In genomic region chr14:8095562-8095950, GRCm38 (mm10) we compare ENCODE assay signal across 9 mouse cellular contexts. TPM values are rescaled to one million over a fixed set of nuclear protein-coding genes. Genes with fewer than 3 reads are reported as not detected.
DNase-seq lines count a peak whose midpoint lies in the region; ATAC-seq and TF ChIP-seq lines count a peak whose summit lies in the region.
"Had no signal": no experiment of that assay in that cellular context is flagged by ENCODE, and none has a peak within 500 bp of the region (broad histone marks: within the 10 kb centered on the region; RNA-seq: fewer than 3 reads in every experiment).

No protein-coding gene starts in this region.

- no peak for TF ChIP-seq POLR2A in thymus, adult 2 months (IDR thresholded peaks at IDR 0.05; ENCODE audit: control insufficient read depth, extremely low read depth, insufficient read depth, low read length, poor library complexity)

- H3K4me3 ChIP-seq in left cerebral cortex, adult 2 months = 0 out of 2 replicates have a peak overlapping the region, but pooled peaks have one; percentile 6
- H3K4me3 ChIP-seq in liver, embryonic 12.5 days = no peak overlapping the region
- no peak overlapping the region for H3K4me3 ChIP-seq in stomach, postnatal 0 days (ENCODE audit: low read depth, low read length)
- no peak overlapping the region for H3K4me3 ChIP-seq in midbrain, embryonic 11.5 days (ENCODE audit: low read depth, low read length)
- H3K4me3 ChIP-seq in thymus, adult 2 months (ENCODE audit: control insufficient read depth, insufficient read depth, low read length) = no peak overlapping the region
- H3K4me3 ChIP-seq: myocyte had no signal

- DNase-seq in left cerebral cortex, adult 2 months (ENCODE audit: extremely low spot score in 1 of 2, low spot score in 2 of 2) = no peak
- no peak for DNase-seq in left cerebral cortex, adult 11 months (ENCODE audit: low spot score)
- peak; percentile 52 to 53 for DNase-seq in heart, postnatal 36 days
- DNase-seq in stomach, postnatal 0 days (ENCODE audit: low spot score) = no peak
- DNase-seq in midbrain, embryonic 11.5 days (ENCODE audit: low spot score, missing footprints) = no peak
- no peak for DNase-seq in thymus, adult 2 months
- no peak for DNase-seq in left cerebral cortex, postnatal 4 days

- H3K36me3 ChIP-seq in liver, embryonic 12.5 days = peaks cover 10% of the 10 kb centered on the region
- H3K36me3 ChIP-seq in stomach, postnatal 0 days (ENCODE audit: control insufficient read depth, insufficient read depth, low read length) = no peaks in the 10 kb centered on the region
- no peaks in the 10 kb centered on the region; the same call in 1 of the 2 replicates for H3K36me3 ChIP-seq in midbrain, embryonic 11.5 days (ENCODE audit: control insufficient read depth, insufficient read depth, low read length)
- no peaks in the 10 kb centered on the region for H3K36me3 ChIP-seq in thymus, adult 2 months (ENCODE audit: control insufficient read depth, insufficient read depth, low read length)

- no peak for TF ChIP-seq EP300 in stomach, postnatal 0 days (optimal IDR thresholded peaks at IDR 0.05)

- H3K27ac ChIP-seq in left cerebral cortex, adult 2 months = peak overlapping the region; percentile 19; the same call in 1 of the 2 replicates
- no peak overlapping the region for H3K27ac ChIP-seq in liver, embryonic 12.5 days
- H3K27ac ChIP-seq in stomach, postnatal 0 days (replicated peaks) = peak overlapping the region; percentile 64
- H3K27ac ChIP-seq in midbrain, embryonic 11.5 days (ENCODE audit: low read depth, low read length) = no peak overlapping the region
- H3K27ac ChIP-seq in thymus, adult 2 months (ENCODE audit: control insufficient read depth, insufficient read depth, low read length) = no peak overlapping the region

- intact Hi-C loops in left cerebral cortex, adult 2 months (cut with DNase I) = no loop called here
- intact Hi-C loops in heart, postnatal 36 days (cut with DNase I) = loop anchor here (5.0 kb wide), 1 partner anchor 42 kb away; no protein-coding TSS in a partner anchor
- intact Hi-C loops in left cerebral cortex, postnatal 4 days (cut with DNase I) = loop anchor here (10.0 kb wide), 2 partner anchors 159 to 249 kb away; partner anchors contain the start of gene Acox2

- no peak overlapping the region for H3K9ac ChIP-seq in liver, embryonic 12.5 days
- H3K9ac ChIP-seq in stomach, postnatal 0 days (ENCODE audit: low read length) = no peak overlapping the region
- no peak overlapping the region for H3K9ac ChIP-seq in midbrain, embryonic 11.5 days (ENCODE audit: low read length)

- H3K4me2 ChIP-seq in liver, embryonic 12.5 days = 0 out of 2 replicates have a peak overlapping the region, but pooled peaks have one; percentile 1
- peak overlapping the region; percentile 21; the same call in 1 of the 2 replicates for H3K4me2 ChIP-seq in stomach, postnatal 0 days (replicated peaks; ENCODE audit: low read depth)
- no peak overlapping the region for H3K4me2 ChIP-seq in midbrain, embryonic 11.5 days

- TF ChIP-seq CTCF in left cerebral cortex, adult 2 months (IDR thresholded peaks at IDR 0.05) = no peak
- no peak for TF ChIP-seq CTCF in stomach, postnatal 0 days (IDR thresholded peaks at IDR 0.05; ENCODE audit: low read depth)
- TF ChIP-seq CTCF in thymus, adult 2 months (IDR thresholded peaks at IDR 0.05; ENCODE audit: borderline replicate concordance, control insufficient read depth, extremely low read depth, insufficient read depth, low read length, poor library complexity) = no peak

- 39% methylated on average over 7 of the region's 7 CpGs for WGBS in liver, embryonic 12.5 days (ENCODE audit: insufficient replicate concordance)
- 34% methylated on average over 7 of the region's 7 CpGs for WGBS in stomach, postnatal 0 days
- WGBS in midbrain, embryonic 11.5 days = 83% methylated on average over 7 of the region's 7 CpGs
- 32% methylated on average over 7 of the region's 7 CpGs for WGBS in thymus, adult 2 months

- ATAC-seq in liver, embryonic 12.5 days = no peak
- ATAC-seq in stomach, postnatal 0 days (ENCODE audit: low FRiP score, low TSS enrichment) = no peak
- no peak for ATAC-seq in midbrain, embryonic 11.5 days (ENCODE audit: low FRiP score)

- peaks cover 41% of the 10 kb centered on the region for H3K4me1 ChIP-seq in liver, embryonic 12.5 days
- no peaks in the 10 kb centered on the region for H3K4me1 ChIP-seq in stomach, postnatal 0 days (replicated peaks; ENCODE audit: control insufficient read depth, insufficient read depth)
- peaks cover 3% of the 10 kb centered on the region; the same call in 1 of the 2 replicates for H3K4me1 ChIP-seq in midbrain, embryonic 11.5 days (ENCODE audit: control insufficient read depth, insufficient read depth, low read length)
- peaks cover 17% of the 10 kb centered on the region for H3K4me1 ChIP-seq in thymus, adult 2 months (replicated peaks; ENCODE audit: control insufficient read depth, insufficient read depth, low read length)

- no peaks in the 10 kb centered on the region for H3K9me3 ChIP-seq in liver, embryonic 12.5 days (replicated peaks)
- H3K9me3 ChIP-seq in stomach, postnatal 0 days (ENCODE audit: control insufficient read depth, low read length) = no peaks in the 10 kb centered on the region
- no peaks in the 10 kb centered on the region for H3K9me3 ChIP-seq in midbrain, embryonic 11.5 days (ENCODE audit: control insufficient read depth, low read length)

- H3K27me3 ChIP-seq in liver, embryonic 12.5 days (replicated peaks) = no peaks in the 10 kb centered on the region
- H3K27me3 ChIP-seq in stomach, postnatal 0 days (ENCODE audit: control insufficient read depth, insufficient read depth, low read length) = no peaks in the 10 kb centered on the region
- no peaks in the 10 kb centered on the region for H3K27me3 ChIP-seq in midbrain, embryonic 11.5 days (ENCODE audit: control insufficient read depth, insufficient read depth, low read length)
- H3K27me3 ChIP-seq in thymus, adult 2 months (ENCODE audit: control insufficient read depth, insufficient read depth, low read length) = no peaks in the 10 kb centered on the region

RNA-seq across cellular contexts. Expression of gene Pxk, which starts 2.5 kb away (rescaled TPM):
- total RNA-seq in left cerebral cortex, adult 2 months (2021) = 10 to 100 TPM; 34.5 to 36.6 TPM
- total RNA-seq in heart, postnatal 36 days (2021) = 10 to 100 TPM; 25.2 to 27.3 TPM
- 11.9 and 13.3 TPM in 2 replicates for polyA plus RNA-seq in liver, embryonic 12.5 days (2016; fragmentation: Nextera tagmentation; extraction: Ambion mirVana)
- polyA plus RNA-seq in stomach, postnatal 0 days (2015; fragmentation: Nextera tagmentation; extraction: Ambion mirVana) = 29.4 TPM in 2 replicates
- polyA plus RNA-seq in midbrain, embryonic 11.5 days (2014; fragmentation: Nextera tagmentation; extraction: Ambion mirVana) = 23.2 and 23.4 TPM in 2 replicates
- 25.1 and 28.7 TPM in 2 replicates for polyA plus RNA-seq in thymus, adult 2 months (2012; rRNA removed)
- 10 to 100 TPM; 32.3 to 38.0 TPM for total RNA-seq in left cerebral cortex, postnatal 4 days (2021)

RNA-seq across cellular contexts. Expression of gene Rpp14, which starts 15.4 kb away (rescaled TPM):
- 10 to 100 TPM; 32.7 to 40.2 TPM for total RNA-seq in left cerebral cortex, adult 2 months (2021)
- 10 to 100 TPM; 27.1 to 30.3 TPM for total RNA-seq in heart, postnatal 36 days (2021)
- 41.7 and 45.2 TPM in 2 replicates for polyA plus RNA-seq in liver, embryonic 12.5 days (2016; fragmentation: Nextera tagmentation; extraction: Ambion mirVana)
- 32.6 and 35.0 TPM in 2 replicates for polyA plus RNA-seq in stomach, postnatal 0 days (2015; fragmentation: Nextera tagmentation; extraction: Ambion mirVana)
- 55.5 and 56.5 TPM in 2 replicates for polyA plus RNA-seq in midbrain, embryonic 11.5 days (2014; fragmentation: Nextera tagmentation; extraction: Ambion mirVana)
- polyA plus RNA-seq in thymus, adult 2 months (2012; rRNA removed) = 7.2 and 7.5 TPM in 2 replicates
- total RNA-seq in left cerebral cortex, postnatal 4 days (2021) = 10 to 100 TPM; 24.4 to 24.7 TPM

Comparison
In these comparisons a context has a peak if more than half of its experiments do, and no peak if none do; other contexts are left out.
1. DNase-seq: peak in heart, postnatal 36 days (2 of 2); none in left cerebral cortex, adult 2 months (0 of 2), left cerebral cortex, adult 11 months (single experiment), stomach, postnatal 0 days (single experiment), midbrain, embryonic 11.5 days (single experiment), thymus, adult 2 months (single experiment) and left cerebral cortex, postnatal 4 days (single experiment).
2. H3K27ac ChIP-seq: peak in left cerebral cortex, adult 2 months (single experiment) and stomach, postnatal 0 days (single experiment); none in liver, embryonic 12.5 days (single experiment), midbrain, embryonic 11.5 days (single experiment) and thymus, adult 2 months (single experiment).